Mouse (Mus musculus): ENCODE measurements around the gene Gm14496. TPM values are rescaled to one million over a fixed set of nuclear protein-coding genes. Genes with fewer than 3 reads are reported as not detected.

The Gm14496 gene
- not detected for polyA plus RNA-seq (2012; fragmentation: generic; extraction: Trizol)

DNA sequence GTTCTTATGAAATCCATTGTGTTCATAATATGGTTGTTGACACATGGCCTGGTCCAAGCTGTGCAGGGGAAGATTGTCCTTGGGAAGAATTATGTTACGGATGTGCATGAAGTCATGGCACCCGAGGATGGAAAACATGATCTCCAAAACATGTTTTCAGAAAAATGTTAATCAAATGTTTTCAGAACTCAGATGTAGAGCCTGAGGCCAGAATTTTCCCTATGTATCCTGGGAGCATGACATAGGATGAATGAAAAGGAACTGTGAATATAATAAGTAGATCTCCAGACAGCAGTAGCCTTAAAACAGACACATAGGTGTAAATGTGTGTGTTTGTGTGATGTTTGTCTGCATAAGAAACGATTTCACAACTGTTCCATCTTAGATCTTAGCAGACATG, at the start of gene Gm14496:
Gm14496 (plus strand) TSS at position 301 of the 400 bp plus-strand sequence.

Other genes starting within 250 kb of the Gm14496 start
- not detected for gene Myt1, start 227.8 kb upstream of the Gm14496 start, polyA plus RNA-seq (2012; fragmentation: generic; extraction: Trizol)
- gene Pcmtd2, start 153.3 kb upstream of the Gm14496 start, polyA plus RNA-seq (2012; fragmentation: generic; extraction: Trizol): 1 to 10 TPM in 1 of 2 experiments, under 1 TPM in 1; 0.28 to 5.4 TPM
- gene Polr3k, start 126.8 kb upstream of the Gm14496 start, polyA plus RNA-seq (2012; fragmentation: generic; extraction: Trizol): 10 to 100 TPM in 1 of 2 experiments, 1 to 10 TPM in 1; 7.2 to 10.1 TPM